Mouse (Mus musculus) liver, adult 2 months (tissue): ENCODE data around the gene Methig1.

Source experiments
- CTCF ChIP-seq: fragments of 200-500 bp; IDR thresholded peaks from 2 replicates; pipeline ENCODE4 v1.5.1; 2011; ENCODE audit warnings: low read depth, low read length, control low read depth
- POLR2A ChIP-seq: fragments of 200-500 bp; IDR thresholded peaks from 2 replicates; pipeline ENCODE4 v1.6.1; 2011; ENCODE audit warnings: low read length, control low read depth; ENCODE audit not compliant: insufficient read depth; ENCODE audit errors: extremely low read depth

DNA sequence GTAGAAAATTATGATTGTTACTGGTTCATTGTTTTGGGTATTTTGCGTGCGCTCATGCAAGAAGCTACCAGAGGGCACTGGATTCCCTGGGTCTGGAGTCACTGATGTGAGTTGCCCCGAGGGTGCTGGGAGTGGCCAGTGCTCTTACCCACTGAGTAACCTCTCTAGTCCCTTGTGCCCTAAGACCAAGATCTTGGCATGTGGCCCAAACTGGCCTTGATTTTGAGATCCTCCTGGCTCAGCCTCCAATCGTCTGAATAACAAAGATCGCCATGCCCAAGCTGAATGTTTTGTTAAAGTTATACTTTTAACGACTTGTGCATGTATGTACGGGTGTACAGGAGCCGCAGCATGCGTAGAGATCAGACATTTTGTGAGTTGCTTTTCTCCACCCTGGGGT is 32.8 kb downstream of the Methig1 start:
- TF ChIP-seq POLR2A: no peak
- TF ChIP-seq CTCF: no peak
